Comparison of ENCODE assay signal across 28 mouse cellular contexts in the genomic region with DNA sequence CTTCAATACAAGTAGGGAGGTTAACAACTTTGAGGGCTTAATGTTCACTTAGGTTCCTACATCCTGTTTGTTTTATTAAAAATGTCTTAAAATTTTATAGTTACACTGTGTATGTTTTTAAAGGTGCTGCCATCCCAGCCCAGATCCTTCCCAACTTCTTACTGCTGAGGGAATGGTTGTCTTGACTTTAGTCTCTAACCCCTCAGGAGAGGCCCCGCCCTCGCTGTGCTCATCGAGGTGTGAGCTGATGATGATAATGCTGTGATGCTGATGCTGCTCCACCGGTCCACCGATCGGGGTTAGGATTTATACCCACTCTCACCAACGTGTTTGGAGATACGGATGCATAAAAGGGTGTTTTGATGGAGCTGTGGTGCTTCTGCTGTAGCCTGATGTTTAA. TPM values are rescaled to one million over a fixed set of nuclear protein-coding genes. Genes with fewer than 3 reads are reported as not detected.
"Had no signal": no experiment of that assay in that cellular context is flagged by ENCODE, and none has a peak within 500 bp of the region (broad histone marks: within the 10 kb centered on the region; RNA-seq: fewer than 3 reads in every experiment).

No protein-coding gene starts in this region.

- H3K27ac ChIP-seq: limb, embryonic 13.5 days; limb, embryonic 15.5 days; liver, embryonic 12.5 days; liver, embryonic 13.5 days; liver, embryonic 14.5 days; liver, embryonic 15.5 days; lung, embryonic 15.5 days; macrophage; midbrain, embryonic 10.5 days; midbrain, embryonic 12.5 days; midbrain, embryonic 13.5 days; midbrain, embryonic 15.5 days; neural tube, embryonic 12.5 days had no signal

- H3K9ac ChIP-seq: limb, embryonic 13.5 days; limb, embryonic 15.5 days; liver, embryonic 12.5 days; liver, embryonic 13.5 days; liver, embryonic 14.5 days; liver, embryonic 15.5 days; liver, postnatal 0 days; lung, embryonic 14.5 days; lung, embryonic 15.5 days; midbrain, embryonic 12.5 days; midbrain, embryonic 13.5 days; midbrain, embryonic 15.5 days; neural tube, embryonic 12.5 days had no signal

- H3K4me3 ChIP-seq: limb, embryonic 13.5 days; limb, embryonic 15.5 days; liver, embryonic 12.5 days; liver, embryonic 13.5 days; liver, embryonic 15.5 days; lung, embryonic 15.5 days; megakaryocyte, embryonic 14.5 days; midbrain, embryonic 10.5 days; midbrain, embryonic 12.5 days; midbrain, embryonic 13.5 days; midbrain, embryonic 15.5 days; myocyte; neural tube, embryonic 12.5 days had no signal

- H3K4me1 ChIP-seq: liver, embryonic 12.5 days; liver, embryonic 13.5 days; liver, embryonic 15.5 days; lung, embryonic 15.5 days; megakaryocyte, embryonic 14.5 days; midbrain, embryonic 10.5 days; midbrain, embryonic 12.5 days; midbrain, embryonic 15.5 days; neural tube, embryonic 12.5 days had no signal

- H3K27me3 ChIP-seq: limb, embryonic 13.5 days; limb, embryonic 15.5 days; liver, embryonic 12.5 days; liver, embryonic 13.5 days; liver, embryonic 15.5 days; lung, embryonic 15.5 days; megakaryocyte, embryonic 14.5 days; midbrain, embryonic 12.5 days; midbrain, embryonic 13.5 days; midbrain, embryonic 15.5 days; neural tube, embryonic 12.5 days had no signal

- H3K4me2 ChIP-seq: limb, embryonic 13.5 days; limb, embryonic 15.5 days; liver, embryonic 11.5 days; liver, embryonic 12.5 days; liver, embryonic 13.5 days; liver, embryonic 15.5 days; lung, embryonic 14.5 days; lung, embryonic 15.5 days; midbrain, embryonic 11.5 days; midbrain, embryonic 12.5 days; midbrain, embryonic 13.5 days; midbrain, embryonic 15.5 days; neural tube, embryonic 12.5 days had no signal

- ATAC-seq: liver, embryonic 12.5 days; liver, postnatal 0 days; midbrain, embryonic 13.5 days; midbrain, embryonic 15.5 days; midbrain, embryonic 16.5 days had no signal

- DNase-seq: left cerebral cortex, postnatal 4 days; liver; liver, embryonic 13.5 days; liver, postnatal 0 days; lung, adult 2 months; lung, embryonic 14.5 days; lung, postnatal 10 days; lung, postnatal 14 days; midbrain, embryonic 14.5 days had no signal

- H3K36me3 ChIP-seq: liver, embryonic 13.5 days; liver, embryonic 15.5 days had no signal

- H3K9me3 ChIP-seq: limb, embryonic 13.5 days; limb, embryonic 15.5 days; liver, embryonic 12.5 days; liver, embryonic 13.5 days; liver, embryonic 15.5 days; lung, embryonic 15.5 days; megakaryocyte, embryonic 14.5 days; midbrain, embryonic 10.5 days; midbrain, embryonic 12.5 days; midbrain, embryonic 13.5 days; midbrain, embryonic 15.5 days; neural tube, embryonic 12.5 days had no signal

RNA-seq across cellular contexts. Expression of a gene that starts 23.1 kb away (rescaled TPM):
- total RNA-seq: megakaryocyte-erythroid progenitor cell, adult 5-6 weeks had no signal
- polyA plus RNA-seq: liver, adult 2 months; macrophage had no signal
